Mouse (Mus musculus): ENCODE data around the gene Ms4a12.

DNA sequence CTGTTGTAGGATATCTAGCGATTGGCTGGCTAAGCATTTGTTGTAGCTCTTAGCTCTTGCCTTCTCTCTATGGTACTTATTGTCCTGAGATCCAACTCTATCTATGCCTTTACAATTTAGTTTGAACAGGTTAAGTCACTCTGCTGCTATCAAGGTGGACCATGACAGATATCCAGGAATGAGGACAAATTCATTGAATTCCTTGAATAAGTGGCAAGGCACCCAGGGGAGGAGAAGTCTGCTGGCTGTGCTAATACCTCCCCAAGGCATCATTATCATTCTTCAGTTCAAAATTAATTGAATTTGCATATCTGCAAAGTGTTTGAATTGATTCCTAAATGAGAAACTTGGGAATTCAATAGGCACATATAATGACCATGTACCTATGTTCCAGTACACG, 54.8 kb downstream of the Ms4a12 start:
- TF ChIP-seq CTCF (IDR thresholded peaks at IDR 0.05; ENCODE audit: control insufficient read depth, insufficient read depth, insufficient read length) (no peak), CEBPB (IDR thresholded peaks at IDR 0.05; ENCODE audit: low read depth) (no peak), MAX (IDR thresholded peaks at IDR 0.05) (no peak), FOSL1 (IDR thresholded peaks at IDR 0.05; ENCODE audit: insufficient read depth, low read length, poor library complexity, severe bottlenecking) (no peak)

Data from C2C12 (cell line).